Mouse (Mus musculus) brain, adult 2 months (tissue): ENCODE results near the gene Nr3c2.
A peak's percentile ranks its signal among the peaks of the same experiment; 100 is the strongest.

Source experiments
- DNase-seq: peaks from one replicate; pipeline ENCODE4 v3.0.0; 2011; ENCODE audit warnings: low read depth, low spot score

Gene Nr3c2

GRCm38 (mm10) chr8:76899411-76900154 is at the start of gene Nr3c2:
Gene Nr3c2 (plus strand): TSS chr8:76899442.
- peak; percentile 64 for DNase-seq

DNA sequence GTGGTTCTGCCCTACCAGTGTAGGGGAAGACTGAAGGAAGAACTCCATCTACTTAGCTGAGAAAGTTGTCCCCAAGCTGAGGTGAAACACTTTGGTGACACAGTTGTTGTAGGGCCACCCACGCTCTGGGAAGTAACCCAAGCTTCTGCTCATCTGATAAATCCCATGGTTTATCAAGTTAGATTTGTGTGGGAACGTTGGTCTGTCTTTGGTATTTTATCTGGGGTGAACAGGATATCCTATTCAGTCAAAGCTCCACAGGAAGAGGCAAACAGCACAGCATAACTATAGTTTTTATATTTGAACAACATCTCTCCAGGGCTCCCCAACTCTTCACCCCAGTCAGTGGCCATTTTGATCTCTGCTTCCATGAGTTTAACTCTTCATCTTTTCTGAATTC is 40.7 kb upstream of the Nr3c2 start:
- DNase-seq = no peak

DNA sequence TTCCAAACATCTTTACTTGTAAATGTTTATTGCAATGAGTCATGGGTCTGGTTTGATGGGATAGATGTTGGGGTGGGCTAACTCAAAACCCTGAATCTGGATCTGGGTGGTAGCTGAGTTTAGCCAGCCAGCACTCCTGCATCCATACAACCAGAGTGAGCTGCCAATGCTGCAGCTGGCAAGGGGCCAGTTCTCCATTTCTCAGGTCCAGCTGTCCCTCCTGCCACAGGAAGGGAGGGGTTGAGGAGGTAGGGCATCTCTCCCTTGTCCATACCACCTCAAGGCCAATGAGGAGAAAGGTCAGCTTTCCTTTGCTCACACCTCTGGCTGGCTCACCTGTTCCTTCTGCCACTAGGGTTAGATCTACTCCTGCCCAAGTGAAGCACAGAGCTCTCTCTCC is 39.5 kb upstream of the Nr3c2 start:
- no peak for DNase-seq

GRCm38 (mm10) chr8:76863066-76863465 is 36.2 kb upstream of the Nr3c2 start:
- no peak for DNase-seq

- peak; percentile 74 for DNase-seq
Measured at GRCm38 (mm10) chr8:76876809-76877208, 22.4 kb upstream of the Nr3c2 start.

DNA sequence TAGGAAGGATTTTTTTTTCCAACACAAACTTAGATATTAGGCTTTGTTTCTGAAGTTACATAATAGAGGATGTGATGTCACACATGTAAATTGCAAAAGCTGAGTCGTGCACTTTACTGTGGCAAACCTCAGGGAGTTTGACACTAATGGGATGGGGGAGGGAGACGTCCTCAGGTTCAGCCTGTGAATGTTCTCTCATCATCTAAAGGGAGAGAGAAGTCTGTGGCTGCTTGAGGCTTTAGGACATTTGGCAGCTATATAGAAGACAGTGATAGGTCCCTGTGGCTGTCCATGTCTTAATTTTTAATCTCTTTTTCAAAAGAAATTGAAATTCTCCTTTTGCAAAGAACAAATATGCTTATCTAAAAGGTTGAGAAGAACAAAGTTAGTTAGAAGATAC is 2.2 kb upstream of the Nr3c2 start:
- DNase-seq = peak; percentile 50

DNA sequence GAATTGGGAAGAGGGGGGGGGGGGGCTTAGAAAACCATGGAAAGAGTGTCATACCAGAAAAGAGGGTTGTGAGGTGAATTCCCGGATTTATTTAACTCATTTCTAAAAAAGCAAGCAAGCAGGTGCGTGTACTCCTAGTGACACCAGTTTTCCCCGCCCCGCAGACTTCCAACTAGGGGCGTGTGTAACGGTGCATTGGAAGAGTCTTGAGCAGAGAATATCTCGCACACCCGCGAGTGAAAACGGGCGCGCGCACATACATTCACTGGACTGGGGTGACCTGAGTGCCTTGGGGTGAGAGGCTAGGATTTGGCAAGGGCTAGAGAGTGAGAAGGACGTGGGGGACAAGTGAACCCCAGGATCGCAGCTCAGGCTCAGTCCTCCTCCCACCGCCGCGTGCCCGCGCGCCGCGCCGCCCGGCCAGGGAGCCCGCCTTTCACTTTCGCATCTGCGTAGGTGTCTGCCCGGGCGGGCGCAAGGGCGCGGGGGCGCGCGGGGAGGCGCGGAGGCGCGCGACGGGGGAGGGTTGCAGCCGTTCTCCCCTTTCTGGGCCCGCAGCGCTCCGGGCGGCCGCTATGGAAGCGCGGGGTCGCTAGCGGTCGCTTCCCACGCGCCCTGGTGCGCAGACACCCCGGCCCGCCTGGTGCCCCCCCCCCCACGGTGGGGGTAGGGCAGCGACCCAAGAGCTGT is 376 bp upstream of the Nr3c2 start:
- peak; percentile 82 for DNase-seq

- peak; percentile 62 for DNase-seq
Measured at GRCm38 (mm10) chr8:76900155-76901141, 1.2 kb downstream of the Nr3c2 start.

DNA sequence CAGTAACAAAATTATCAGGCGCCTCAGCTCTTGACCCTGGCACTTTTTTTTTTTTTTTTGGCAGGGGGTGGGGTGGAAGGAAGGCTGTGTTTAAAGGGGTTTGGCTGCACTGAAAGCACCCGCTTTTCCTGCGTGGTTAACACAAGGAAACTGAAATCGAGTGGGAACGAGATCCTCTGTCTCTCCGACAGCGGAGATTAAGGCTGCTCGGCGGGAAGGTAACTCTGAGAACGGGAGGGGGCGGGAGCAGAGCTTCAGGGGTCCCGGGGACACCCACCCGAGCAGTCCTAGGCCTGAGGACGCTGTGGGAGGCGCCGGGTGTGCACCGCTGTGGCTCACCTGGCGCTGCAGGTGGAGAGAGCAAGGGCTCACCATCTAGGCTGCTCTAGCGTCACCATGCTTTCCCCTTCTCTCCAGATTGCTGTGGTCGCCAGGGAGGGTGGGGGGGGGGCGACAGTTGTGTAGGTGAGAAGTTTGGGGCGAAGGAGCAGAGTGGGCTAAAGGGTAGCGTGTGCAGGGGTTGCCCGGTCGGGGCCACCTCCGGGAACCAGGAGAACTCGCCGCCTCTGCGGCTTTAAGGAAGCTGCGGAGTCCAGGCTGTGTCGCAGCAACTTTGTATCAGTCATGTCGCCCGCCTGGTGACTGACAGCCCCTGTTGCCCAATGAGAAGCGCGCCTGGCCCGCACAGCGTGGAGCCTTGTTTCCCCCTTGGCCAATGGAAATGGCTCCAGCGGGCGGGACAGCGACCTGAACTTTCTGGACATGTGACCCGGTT is 2.4 kb downstream of the Nr3c2 start:
- DNase-seq = peak; percentile 99

DNA sequence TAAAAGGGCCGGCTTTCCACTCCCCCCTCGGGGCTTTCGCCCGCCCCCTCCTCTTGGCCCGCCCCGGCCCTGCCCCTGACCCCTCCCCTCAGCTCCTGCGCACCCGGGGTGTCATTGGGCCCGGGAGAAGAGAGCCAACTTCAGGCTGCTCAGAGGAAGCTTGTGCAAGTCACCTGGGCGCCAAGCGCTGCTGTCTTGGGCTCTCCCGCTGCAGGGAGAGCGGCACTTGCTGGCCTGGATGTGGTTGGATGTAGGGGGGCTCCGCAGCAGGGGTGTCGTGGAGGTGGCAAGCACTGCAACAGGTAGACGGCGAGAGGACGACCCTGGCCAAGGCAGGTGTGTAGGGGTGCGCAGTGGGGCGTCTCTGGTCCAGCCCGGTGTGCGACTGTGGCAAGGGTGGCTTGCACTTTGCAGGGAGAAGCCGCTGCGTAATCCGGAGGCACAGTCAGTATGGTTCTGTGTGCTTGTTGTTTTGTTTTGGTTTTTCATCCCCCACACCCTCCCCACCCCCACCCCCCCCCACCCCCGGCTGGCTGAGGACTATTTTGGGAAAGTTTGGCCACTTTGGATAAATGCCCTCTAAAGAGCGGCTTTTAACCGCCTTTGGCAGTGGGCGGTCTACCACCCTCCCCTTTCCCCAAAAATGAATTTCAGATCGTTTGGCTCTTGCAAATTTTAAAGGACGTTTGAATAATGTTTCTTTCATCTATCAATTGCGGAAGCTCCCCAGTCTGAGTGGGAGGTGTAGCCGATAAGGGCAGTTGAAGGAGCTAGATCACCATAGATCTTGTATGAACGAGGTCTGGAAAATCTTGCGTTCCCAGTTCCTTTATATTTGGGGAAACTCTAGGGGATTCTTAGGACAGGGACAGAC is 3.2 kb downstream of the Nr3c2 start:
- peak; percentile 18 for DNase-seq

- no peak for DNase-seq
Measured at GRCm38 (mm10) chr8:76911206-76911605, 12.0 kb downstream of the Nr3c2 start.

- DNase-seq = no peak
Measured at GRCm38 (mm10) chr8:76912678-76913077, 13.4 kb downstream of the Nr3c2 start.

DNA sequence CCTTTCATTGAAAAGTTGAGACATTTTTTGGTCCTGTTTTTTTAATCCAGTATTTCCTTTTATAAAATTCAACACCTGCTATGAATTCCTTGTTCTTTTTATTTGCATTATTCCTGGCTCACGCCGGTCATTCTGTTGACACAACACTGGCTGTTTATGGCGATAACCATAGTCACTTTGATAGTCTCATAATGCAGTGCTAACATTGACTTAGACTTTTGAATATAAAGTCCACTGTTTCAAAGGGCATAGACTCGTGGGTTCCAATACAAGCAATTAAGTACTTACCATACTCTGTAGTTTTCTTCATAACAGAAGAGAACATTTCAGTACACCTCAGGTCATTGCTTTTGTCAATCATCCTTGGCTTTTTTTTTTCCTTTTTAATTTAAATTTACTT is 14.0 kb downstream of the Nr3c2 start:
- DNase-seq = no peak

DNA sequence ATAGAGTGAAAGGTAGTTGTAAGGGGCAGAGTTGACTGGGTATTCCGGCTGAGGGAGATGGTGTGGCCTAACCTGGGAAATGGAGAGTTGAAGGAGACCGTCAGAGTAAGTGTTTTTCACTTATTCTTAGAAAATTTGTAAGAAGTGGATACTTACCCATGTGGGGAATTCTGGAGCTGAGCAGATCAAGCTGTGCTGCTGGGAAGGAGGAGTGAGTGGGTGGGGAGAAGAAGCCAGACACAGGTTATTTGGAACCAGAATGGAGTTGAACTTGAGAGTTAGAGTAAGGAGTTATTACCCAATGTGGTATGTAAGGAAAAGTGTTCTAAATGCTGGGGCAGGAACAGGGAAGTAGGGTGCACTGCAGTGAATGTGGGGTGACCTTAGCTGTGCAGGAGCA is 16.0 kb downstream of the Nr3c2 start:
- peak; percentile 58 for DNase-seq

DNA sequence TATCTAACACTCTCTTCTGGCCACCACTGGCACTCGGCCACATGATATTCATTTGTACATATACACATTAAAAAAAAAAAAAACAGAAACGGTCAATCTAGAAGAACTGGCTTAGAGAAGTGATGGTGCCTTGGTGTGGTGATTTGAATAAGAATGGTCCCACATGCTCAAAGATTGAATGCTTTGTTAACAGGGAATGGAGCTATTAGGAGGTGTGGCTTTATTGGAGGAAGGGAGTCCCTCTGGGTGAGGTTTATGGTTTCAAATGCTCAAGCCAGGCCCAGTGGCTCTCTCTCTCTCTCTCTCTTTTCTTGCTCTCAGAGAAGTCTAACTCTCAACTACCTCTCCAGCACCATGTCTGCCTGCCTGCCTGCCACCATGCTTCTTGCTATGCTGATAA is 20.3 kb downstream of the Nr3c2 start:
- DNase-seq = no peak

- DNase-seq = peak; percentile 52
Measured at GRCm38 (mm10) chr8:76924150-76924549, 24.9 kb downstream of the Nr3c2 start.

- DNase-seq = no peak
Measured at GRCm38 (mm10) chr8:76928326-76928725, 29.1 kb downstream of the Nr3c2 start.

DNA sequence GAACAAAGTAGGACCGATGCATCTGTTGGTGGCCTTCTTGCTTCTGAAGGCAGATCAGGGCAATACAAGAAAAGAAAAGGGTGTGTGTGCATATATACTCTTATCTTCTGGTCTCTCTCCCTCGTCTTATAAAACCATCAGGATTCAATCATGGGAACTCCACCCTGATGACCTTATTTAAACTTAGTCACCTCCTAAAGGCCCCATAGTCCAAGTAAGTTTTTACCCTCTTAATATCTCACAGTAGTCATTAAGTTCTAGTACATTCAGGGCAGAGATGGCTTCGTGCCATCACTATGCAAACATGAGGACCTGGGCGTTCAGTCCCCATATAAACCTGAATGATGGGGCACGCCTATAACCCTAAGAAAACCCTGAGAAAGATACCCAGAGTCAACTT is 29.6 kb downstream of the Nr3c2 start:
- DNase-seq = no peak

GRCm38 (mm10) chr8:76965046-76965445 is 65.8 kb downstream of the Nr3c2 start:
- no peak for DNase-seq

DNA sequence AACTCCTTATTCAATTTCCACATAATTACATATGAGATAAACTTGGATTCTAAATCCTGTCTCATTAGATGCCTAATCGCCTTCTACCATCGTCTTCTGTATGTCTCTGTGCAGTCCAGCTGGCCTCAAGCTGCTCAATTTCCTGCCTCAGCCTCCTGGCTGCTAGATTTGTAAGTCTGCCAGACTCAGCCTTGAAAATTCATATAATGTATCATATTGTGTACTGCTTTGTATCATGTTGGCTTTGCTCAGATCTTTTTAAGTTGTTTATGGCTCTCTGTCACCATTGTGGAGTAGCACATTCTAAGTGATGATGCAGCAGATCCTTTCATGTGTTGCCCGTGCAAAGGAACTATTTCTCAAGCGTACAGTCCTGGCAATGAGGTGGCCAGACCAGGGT is 71.9 kb downstream of the Nr3c2 start:
- peak; percentile 43 for DNase-seq
